Mouse (Mus musculus): ENCODE measurements around the gene Neu2. TPM values are rescaled to one million over a fixed set of nuclear protein-coding genes. Genes with fewer than 3 reads are reported as not detected.

Gene Neu2
- polyA plus RNA-seq, 1 experiment from 2014 or later, result not detected

- DNase-seq (ENCODE audit: low spot score), result no peak
- 70% methylated on average over 1 of the region's 1 CpGs for WGBS
- Histone ChIP-seq H3K4me1 (peaks cover 9% of the 10 kb centered on the region; the same call in 1 of the 2 replicates), H3K9me3 (no peaks in the 10 kb centered on the region), H3K36me3 (replicated peaks) (no peaks in the 10 kb centered on the region), H3K27ac (replicated peaks) (no peak overlapping the region), H3K27me3 (replicated peaks; ENCODE audit: low read depth, poor library complexity, severe bottlenecking) (no peaks in the 10 kb centered on the region), H3K4me3 (no peak overlapping the region)
Measured at GRCm38 (mm10) chr1:87623977-87624666, 114.4 kb downstream of the Neu2 start.

- H3K4me1 ChIP-seq, result peaks cover 9% of the 10 kb centered on the region; the same call in 1 of the 2 replicates
- H3K4me3 ChIP-seq, result no peak overlapping the region
- H3K9me3 ChIP-seq, result no peaks in the 10 kb centered on the region
- no peaks in the 10 kb centered on the region for H3K36me3 ChIP-seq (replicated peaks)
- H3K27me3 ChIP-seq (replicated peaks; ENCODE audit: low read depth, poor library complexity, severe bottlenecking), result no peaks in the 10 kb centered on the region
- DNase-seq (ENCODE audit: low spot score), result no peak
- H3K27ac ChIP-seq (replicated peaks), result no peak overlapping the region
- 92% methylated on average over 2 of the region's 2 CpGs for WGBS
Measured at GRCm38 (mm10) chr1:87624826-87625225, 115.1 kb downstream of the Neu2 start.

GRCm38 (mm10) chr1:87625254-87626025 lies 115.8 kb downstream of the Neu2 start:
- Histone ChIP-seq H3K27me3 (replicated peaks; ENCODE audit: low read depth, poor library complexity, severe bottlenecking) (no peaks in the 10 kb centered on the region), H3K4me1 (peaks cover 3% of the 10 kb centered on the region; the same call in 1 of the 2 replicates), H3K36me3 (replicated peaks) (no peaks in the 10 kb centered on the region), H3K4me3 (no peak overlapping the region), H3K27ac (replicated peaks) (no peak overlapping the region), H3K9me3 (no peaks in the 10 kb centered on the region)
- WGBS, result 92% methylated on average over 6 of the region's 6 CpGs
- no peak for DNase-seq (ENCODE audit: low spot score)

- H3K27me3 ChIP-seq (replicated peaks; ENCODE audit: low read depth, poor library complexity, severe bottlenecking), result no peaks in the 10 kb centered on the region
- H3K9me3 ChIP-seq, result no peaks in the 10 kb centered on the region
- no peak for DNase-seq (ENCODE audit: low spot score)
- no peak overlapping the region for H3K27ac ChIP-seq (replicated peaks)
- no peaks in the 10 kb centered on the region for H3K36me3 ChIP-seq (replicated peaks)
- 58% methylated on average over 2 of the region's 2 CpGs for WGBS
- H3K4me3 ChIP-seq, result no peak overlapping the region
- H3K4me1 ChIP-seq, result no peaks in the 10 kb centered on the region
Measured at GRCm38 (mm10) chr1:87626344-87626743, 116.7 kb downstream of the Neu2 start.

GRCm38 (mm10) chr1:87628085-87628484 lies 118.4 kb downstream of the Neu2 start:
- Histone ChIP-seq H3K27me3 (replicated peaks; ENCODE audit: low read depth, poor library complexity, severe bottlenecking) (no peaks in the 10 kb centered on the region), H3K27ac (replicated peaks) (no peak overlapping the region), H3K4me3 (no peak overlapping the region), H3K4me1 (no peaks in the 10 kb centered on the region), H3K36me3 (replicated peaks) (no peaks in the 10 kb centered on the region), H3K9me3 (no peaks in the 10 kb centered on the region)
- WGBS, result 81% methylated on average over 2 of the region's 2 CpGs
- DNase-seq (ENCODE audit: low spot score), result no peak

GRCm38 (mm10) chr1:87631584-87631983 lies 121.9 kb downstream of the Neu2 start:
- no peak overlapping the region for H3K27ac ChIP-seq (replicated peaks)
- H3K9me3 ChIP-seq, result no peaks in the 10 kb centered on the region
- H3K27me3 ChIP-seq (replicated peaks; ENCODE audit: low read depth, poor library complexity, severe bottlenecking), result no peaks in the 10 kb centered on the region
- H3K4me3 ChIP-seq, result no peak overlapping the region
- H3K4me1 ChIP-seq, result no peaks in the 10 kb centered on the region
- WGBS, result 86% methylated on average over 10 of the region's 10 CpGs
- H3K36me3 ChIP-seq (replicated peaks), result no peaks in the 10 kb centered on the region
- no peak for DNase-seq (ENCODE audit: low spot score)

GRCm38 (mm10) chr1:87632163-87632562 lies 122.5 kb downstream of the Neu2 start:
- no peak overlapping the region for H3K27ac ChIP-seq (replicated peaks)
- H3K4me1 ChIP-seq, result no peaks in the 10 kb centered on the region
- H3K4me3 ChIP-seq, result no peak overlapping the region
- no peak for DNase-seq (ENCODE audit: low spot score)
- H3K27me3 ChIP-seq (replicated peaks; ENCODE audit: low read depth, poor library complexity, severe bottlenecking), result no peaks in the 10 kb centered on the region
- WGBS, result 76% methylated on average over 6 of the region's 6 CpGs
- H3K36me3 ChIP-seq (replicated peaks), result no peaks in the 10 kb centered on the region
- no peaks in the 10 kb centered on the region for H3K9me3 ChIP-seq

GRCm38 (mm10) chr1:87636716-87637117 lies 127.0 kb downstream of the Neu2 start:
- no peaks in the 10 kb centered on the region for H3K9me3 ChIP-seq
- no peak for DNase-seq (ENCODE audit: low spot score)
- H3K4me1 ChIP-seq, result peaks cover 9% of the 10 kb centered on the region
- no peaks in the 10 kb centered on the region for H3K36me3 ChIP-seq (replicated peaks)
- no peak overlapping the region for H3K4me3 ChIP-seq
- H3K27ac ChIP-seq (replicated peaks), result no peak overlapping the region
- H3K27me3 ChIP-seq (replicated peaks; ENCODE audit: low read depth, poor library complexity, severe bottlenecking), result no peaks in the 10 kb centered on the region
- WGBS, result 88% methylated on average over 12 of the region's 12 CpGs

- Histone ChIP-seq H3K4me1 (peaks cover 9% of the 10 kb centered on the region), H3K36me3 (replicated peaks) (no peaks in the 10 kb centered on the region), H3K9me3 (no peaks in the 10 kb centered on the region), H3K27ac (replicated peaks) (no peak overlapping the region), H3K27me3 (replicated peaks; ENCODE audit: low read depth, poor library complexity, severe bottlenecking) (no peaks in the 10 kb centered on the region), H3K4me3 (no peak overlapping the region)
- 91% methylated on average over 4 of the region's 4 CpGs for WGBS
- DNase-seq (ENCODE audit: low spot score), result no peak
Measured at GRCm38 (mm10) chr1:87637121-87637877, 127.6 kb downstream of the Neu2 start.

GRCm38 (mm10) chr1:87637878-87638600 lies 128.3 kb downstream of the Neu2 start:
- Histone ChIP-seq H3K27ac (replicated peaks) (no peak overlapping the region), H3K4me3 (no peak overlapping the region), H3K36me3 (replicated peaks) (no peaks in the 10 kb centered on the region), H3K4me1 (peaks cover 9% of the 10 kb centered on the region), H3K9me3 (no peaks in the 10 kb centered on the region), H3K27me3 (replicated peaks; ENCODE audit: low read depth, poor library complexity, severe bottlenecking) (no peaks in the 10 kb centered on the region)
- DNase-seq (ENCODE audit: low spot score), result no peak
- WGBS, result 89% methylated on average over 4 of the region's 4 CpGs

- WGBS, result 75% methylated on average over 8 of the region's 8 CpGs
- no peak for DNase-seq (ENCODE audit: low spot score)
Measured at GRCm38 (mm10) chr1:87639724-87640123, 130.0 kb downstream of the Neu2 start.

GRCm38 (mm10) chr1:87640165-87640661 lies 130.5 kb downstream of the Neu2 start:
- Histone ChIP-seq H3K27me3 (replicated peaks; ENCODE audit: low read depth, poor library complexity, severe bottlenecking) (no peaks in the 10 kb centered on the region), H3K9me3 (no peaks in the 10 kb centered on the region), H3K27ac (replicated peaks) (peak overlapping the region; percentile 27), H3K4me1 (peaks cover 9% of the 10 kb centered on the region), H3K36me3 (replicated peaks) (no peaks in the 10 kb centered on the region), H3K4me3 (no peak overlapping the region)
- WGBS, result 61% methylated on average over 17 of the region's 17 CpGs
- peak; percentile 19 for DNase-seq (ENCODE audit: low spot score)

More at GRCm38 (mm10) chr1:87639724-87640123, 130.0 kb downstream of the Neu2 start:
- Histone ChIP-seq H3K27ac (replicated peaks) (peak overlapping the region; percentile 27), H3K36me3 (replicated peaks) (no peaks in the 10 kb centered on the region), H3K4me3 (no peak overlapping the region), H3K27me3 (replicated peaks; ENCODE audit: low read depth, poor library complexity, severe bottlenecking) (no peaks in the 10 kb centered on the region), H3K9me3 (no peaks in the 10 kb centered on the region), H3K4me1 (peaks cover 9% of the 10 kb centered on the region)

Data from embryonic facial prominence, embryonic 10.5 days (tissue).